Mouse (Mus musculus) kidney, adult 2 months (tissue): ENCODE results near the gene Tmem63c.

ENCODE experiments used
- CTCF ChIP-seq: fragments of 200-500 bp; conservative IDR thresholded peaks from 2 replicates; pipeline ENCODE4 v1.5.1; 2011; ENCODE audit warnings: low read depth, mild to moderate bottlenecking, control low read depth, low read length, moderate library complexity, mixed read lengths; ENCODE audit not compliant: insufficient read depth, insufficient read length
- POLR2A ChIP-seq: fragments of 200-500 bp; IDR thresholded peaks from one replicate; pipeline ENCODE4 v1.6.1; 2011; ENCODE audit warnings: low read depth, low read length, control low read depth

DNA sequence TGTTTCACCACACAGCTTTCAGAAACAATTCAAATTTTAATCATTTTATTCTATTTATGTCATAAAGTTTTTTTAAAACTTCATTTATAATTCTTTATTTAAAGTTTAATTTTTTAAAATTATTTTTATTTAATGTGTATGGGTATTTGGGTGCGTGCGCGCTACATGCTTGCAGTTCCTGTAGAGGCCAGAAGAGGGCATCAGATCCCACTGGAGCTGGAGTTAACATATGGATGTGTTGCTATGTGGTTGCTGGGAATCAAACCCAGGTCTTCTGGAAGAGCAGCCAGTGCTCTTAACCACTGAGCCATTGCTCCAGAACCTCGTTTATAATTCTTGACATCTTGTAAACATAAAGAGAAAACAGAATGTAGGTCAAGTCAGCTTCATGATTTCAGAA lies 22.4 kb upstream of the Tmem63c start:
- TF ChIP-seq CTCF: 0 out of 2 replicates have a peak, but pooled peaks have one; percentile 16
- TF ChIP-seq POLR2A: no peak
